Mouse (Mus musculus) heart, adult 9 months (tissue): ENCODE data around the gene Ly6g6d.
A peak's percentile ranks its signal among the peaks of the same experiment; 100 is the strongest.
"Not testable (repeated sequence)": the region's sequence is repeated elsewhere in the genome, so short reads cannot be mapped to it uniquely, and the experiment has no call there.

Experiments
- DNase-seq, 2 experiments: peaks; one replicate each; pipeline ENCODE4 v3.0.0; 2022; ENCODE audit warnings: low spot score in 2 of 2

Ly6g6d gene

DNA sequence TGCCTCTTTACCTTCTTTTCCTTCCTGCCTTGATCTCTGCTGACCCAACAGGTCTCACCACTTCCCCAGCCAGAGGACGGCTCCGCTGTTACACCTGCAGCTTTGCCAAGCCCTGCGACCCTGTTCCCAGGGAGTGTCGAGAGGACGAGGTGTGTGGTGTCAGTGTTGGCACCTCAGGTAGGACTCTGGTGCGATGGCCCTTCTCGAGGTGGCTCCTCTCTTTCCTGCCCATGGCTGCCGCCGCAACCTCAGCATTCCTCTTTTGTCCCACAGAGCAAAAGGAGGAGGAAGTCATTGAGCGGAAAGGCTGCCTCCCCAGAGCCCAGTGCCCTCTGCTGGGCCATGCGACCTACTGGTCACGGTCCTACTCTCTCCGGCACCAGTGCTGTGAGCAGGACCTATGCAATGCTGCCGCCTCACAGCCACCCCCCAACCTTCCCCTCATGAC lies at the start of gene Ly6g6d:
Ly6g6d (minus strand) TSS at position 280 of the 448 bp plus-strand sequence.
- DNase-seq, result peak in 1 of 2 experiments; percentile 61

DNA sequence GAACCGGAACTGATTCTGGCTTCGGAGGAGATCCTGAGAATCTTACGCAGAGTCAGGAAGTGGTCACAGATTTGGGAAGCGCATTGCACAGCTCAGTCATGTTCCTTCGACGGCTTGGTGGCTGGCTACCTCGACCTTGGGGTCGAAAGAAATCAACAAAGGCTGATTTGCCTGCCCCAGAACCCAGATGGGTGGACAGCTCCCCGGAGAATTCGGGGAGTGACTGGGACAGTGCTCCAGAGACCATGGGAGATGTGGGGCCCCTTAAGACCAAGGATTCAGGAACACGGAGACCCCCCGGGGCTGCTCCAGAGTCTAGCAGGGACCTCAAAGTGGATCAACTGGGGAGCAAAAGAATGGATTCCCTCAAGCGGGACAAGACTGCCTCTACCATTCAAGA lies 49.2 kb upstream of the Ly6g6d start:
- no peak for DNase-seq

DNA sequence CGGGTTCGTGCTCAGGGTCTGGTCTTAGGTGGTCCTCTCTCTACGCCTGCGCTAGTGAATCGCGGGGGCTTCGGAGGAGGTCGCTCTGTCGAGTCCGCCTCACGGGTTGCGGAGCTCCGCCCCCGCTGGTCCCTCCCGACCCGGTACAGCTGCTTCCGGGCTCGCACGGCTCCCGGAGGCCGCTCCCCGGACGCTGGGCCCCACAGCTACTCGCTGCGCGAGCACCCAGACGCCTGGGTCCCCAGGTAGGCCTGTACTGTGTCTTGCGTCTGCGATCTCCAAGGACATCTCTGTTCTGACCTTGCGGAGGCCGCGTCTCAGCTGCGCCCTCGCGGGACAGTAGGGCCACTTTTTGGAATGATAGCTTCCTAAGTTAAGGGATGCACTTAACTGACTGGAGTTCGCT lies 48.3 kb upstream of the Ly6g6d start, which contains the start of gene D17H6S53E:
D17H6S53E (plus strand) TSS at position 168 of the 406 bp plus-strand sequence.
- DNase-seq, result peak; percentile 81 to 82

DNA sequence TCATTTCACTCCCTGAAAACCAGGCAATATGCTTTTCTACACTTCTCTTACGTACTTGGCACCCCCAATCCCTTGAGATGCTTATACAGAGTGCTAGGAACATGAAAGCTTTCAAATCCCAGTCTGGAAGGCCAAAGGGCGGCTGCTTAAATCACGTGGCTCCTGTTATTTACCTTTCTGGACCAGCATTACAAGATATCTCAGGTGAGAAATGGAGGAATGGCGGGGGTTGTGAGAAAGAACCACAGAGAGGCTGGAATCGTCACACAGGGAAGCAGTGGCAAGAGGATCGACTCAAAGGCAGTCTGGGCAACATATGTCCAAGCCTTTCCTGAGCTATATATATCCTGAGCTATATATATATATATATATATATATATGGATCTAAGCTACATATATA lies 47.7 kb upstream of the Ly6g6d start:
- DNase-seq, result no peak

DNA sequence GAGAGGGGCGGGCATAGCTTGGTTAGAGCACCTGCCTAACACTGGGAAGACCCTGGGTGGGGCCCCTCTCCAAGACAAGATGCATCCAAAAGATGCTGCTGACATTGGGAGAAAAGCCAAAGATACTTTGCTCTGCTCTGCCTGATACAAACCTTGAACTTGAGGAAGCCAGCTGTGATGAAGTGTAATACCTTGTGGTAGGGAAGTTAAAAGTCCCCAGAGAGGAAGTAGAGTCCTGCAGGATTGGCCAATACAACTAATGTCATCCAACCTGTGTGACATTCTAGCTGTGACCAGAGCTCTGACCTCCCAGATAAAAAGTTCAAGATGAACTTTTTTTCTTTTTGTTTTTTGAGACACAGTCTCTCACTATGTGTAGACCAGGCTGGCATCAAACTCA lies 47.2 kb upstream of the Ly6g6d start:
- DNase-seq, result no peak

DNA sequence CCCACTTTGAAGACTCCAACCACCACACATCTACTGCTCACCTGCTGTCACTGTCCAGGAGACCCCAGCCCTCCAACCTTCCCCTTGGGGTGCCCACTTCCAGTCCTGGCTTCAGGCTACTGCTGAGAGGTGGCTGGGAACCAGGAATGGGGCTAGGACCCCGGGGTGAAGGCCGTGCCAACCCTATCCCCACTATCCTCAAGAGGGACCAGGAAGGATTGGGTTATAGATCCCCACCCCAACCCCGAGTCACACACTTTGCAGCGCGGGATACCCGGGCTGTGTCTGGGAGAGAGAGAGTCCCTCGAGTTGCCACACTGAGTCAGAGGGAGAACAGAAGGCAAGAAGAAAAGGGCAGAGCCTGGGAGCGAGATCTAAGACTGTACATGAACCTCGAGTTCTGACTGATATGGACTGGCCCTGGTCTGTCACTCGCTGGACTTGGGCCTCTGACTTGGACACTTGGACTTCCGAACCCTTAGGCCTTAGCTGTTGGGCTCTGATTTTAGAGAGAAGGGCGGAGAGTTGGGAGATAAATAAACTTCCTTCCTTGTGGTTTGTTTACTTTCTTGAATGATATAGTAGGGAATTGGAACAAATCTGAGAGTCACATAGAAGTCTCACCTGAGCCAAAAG lies 46.5 kb upstream of the Ly6g6d start:
- not testable (repeated sequence) for DNase-seq

DNA sequence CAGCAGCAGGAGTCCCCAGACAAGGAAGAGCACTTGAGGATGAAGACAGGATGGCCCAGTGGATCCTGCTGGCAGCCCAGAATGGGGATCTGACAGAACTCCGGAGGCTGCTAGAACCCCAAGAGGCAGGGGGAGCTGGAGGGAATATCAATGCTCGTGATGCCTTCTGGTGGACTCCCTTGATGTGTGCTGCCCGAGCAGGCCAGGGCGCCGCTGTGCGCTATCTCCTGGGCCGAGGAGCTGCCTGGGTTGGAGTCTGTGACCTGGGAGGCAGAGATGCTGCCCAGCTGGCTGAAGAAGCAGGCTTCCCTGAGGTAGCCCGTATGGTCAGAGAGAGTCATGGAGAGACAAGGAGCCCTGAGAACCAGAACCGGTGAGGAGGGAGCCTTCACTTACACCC lies 45.4 kb upstream of the Ly6g6d start:
- not testable (repeated sequence) for DNase-seq

DNA sequence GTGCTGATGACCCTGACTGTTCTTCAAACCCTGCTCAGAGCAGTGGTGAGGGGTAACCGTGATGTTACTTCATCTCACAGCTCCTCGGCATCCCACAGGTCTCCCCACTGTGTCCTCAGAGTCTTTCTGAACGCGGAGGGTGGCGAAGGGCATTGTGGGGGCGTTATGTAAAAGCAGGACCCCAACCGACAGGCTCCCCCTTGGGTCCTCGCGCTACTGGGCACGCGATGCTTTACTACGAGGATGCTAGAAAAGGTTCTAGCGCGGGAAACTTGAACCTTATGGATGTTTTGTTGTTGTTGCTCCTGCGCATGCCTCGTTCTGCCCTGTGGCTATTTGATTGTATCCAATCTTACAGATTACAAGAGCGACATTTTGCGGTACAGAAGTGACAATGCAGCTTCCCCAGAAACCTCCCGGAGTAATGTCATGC lies 44.0 kb upstream of the Ly6g6d start, which contains the start of gene Csnk2b:
Csnk2b (minus strand) TSS at position 183 of the 433 bp plus-strand sequence.
- peak; percentile 31 to 39 for DNase-seq

DNA sequence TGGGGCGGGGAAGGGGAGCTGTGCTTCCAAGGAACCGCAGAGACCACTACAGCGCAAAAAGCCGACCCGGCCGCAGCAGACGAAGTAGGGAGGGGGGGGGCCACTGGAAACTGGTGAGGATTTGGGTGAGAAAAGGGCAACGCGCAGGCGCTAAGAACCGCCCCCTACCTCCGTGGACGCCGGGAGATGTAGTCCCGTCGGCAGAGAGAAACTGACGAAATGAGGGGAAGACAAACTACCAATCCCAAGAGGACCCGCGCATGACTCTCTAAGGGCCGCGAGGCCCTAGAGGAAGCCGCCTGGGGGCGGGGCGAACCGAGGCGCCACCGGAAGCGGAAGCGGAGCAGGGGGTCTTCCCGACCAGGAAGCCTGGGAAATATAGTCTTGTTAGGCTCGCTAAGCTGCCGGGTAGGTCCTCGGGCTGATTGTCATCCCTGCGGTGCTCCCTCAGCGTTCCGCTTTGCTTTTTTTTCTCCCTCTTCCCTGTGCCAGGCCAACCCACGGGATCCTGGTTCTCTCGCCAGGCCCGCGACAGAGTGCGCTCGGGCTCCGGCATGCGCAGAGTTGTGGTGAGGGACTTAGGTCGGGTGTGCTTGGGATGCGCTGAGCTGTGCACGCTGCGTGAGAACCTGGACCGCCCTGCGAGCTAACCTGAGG lies 43.4 kb upstream of the Ly6g6d start, which contains the start of gene Gpank1:
Gpank1 (plus strand) TSS at position 313 of the 657 bp plus-strand sequence.
- DNase-seq, result peak; percentile 99

DNA sequence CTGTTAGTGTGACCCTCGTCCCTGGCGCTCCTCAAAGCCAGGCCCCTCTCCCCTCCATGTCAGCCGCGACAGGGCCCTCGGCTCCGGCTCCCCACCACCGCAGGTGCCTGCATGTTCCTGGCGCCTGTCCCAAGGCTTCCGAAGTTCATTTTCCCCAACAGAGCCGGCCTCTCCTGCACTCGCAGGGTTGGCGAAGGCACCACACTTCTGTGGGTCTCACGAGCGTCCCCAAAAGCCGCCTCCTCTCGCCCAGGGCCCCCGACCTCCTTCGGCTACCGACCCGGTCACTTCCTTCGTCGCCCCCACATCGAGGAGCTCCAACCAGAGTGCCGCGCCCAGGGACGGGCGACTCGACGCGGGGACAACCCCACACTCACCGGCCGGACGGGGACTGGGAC lies 42.9 kb upstream of the Ly6g6d start:
- no peak for DNase-seq

DNA sequence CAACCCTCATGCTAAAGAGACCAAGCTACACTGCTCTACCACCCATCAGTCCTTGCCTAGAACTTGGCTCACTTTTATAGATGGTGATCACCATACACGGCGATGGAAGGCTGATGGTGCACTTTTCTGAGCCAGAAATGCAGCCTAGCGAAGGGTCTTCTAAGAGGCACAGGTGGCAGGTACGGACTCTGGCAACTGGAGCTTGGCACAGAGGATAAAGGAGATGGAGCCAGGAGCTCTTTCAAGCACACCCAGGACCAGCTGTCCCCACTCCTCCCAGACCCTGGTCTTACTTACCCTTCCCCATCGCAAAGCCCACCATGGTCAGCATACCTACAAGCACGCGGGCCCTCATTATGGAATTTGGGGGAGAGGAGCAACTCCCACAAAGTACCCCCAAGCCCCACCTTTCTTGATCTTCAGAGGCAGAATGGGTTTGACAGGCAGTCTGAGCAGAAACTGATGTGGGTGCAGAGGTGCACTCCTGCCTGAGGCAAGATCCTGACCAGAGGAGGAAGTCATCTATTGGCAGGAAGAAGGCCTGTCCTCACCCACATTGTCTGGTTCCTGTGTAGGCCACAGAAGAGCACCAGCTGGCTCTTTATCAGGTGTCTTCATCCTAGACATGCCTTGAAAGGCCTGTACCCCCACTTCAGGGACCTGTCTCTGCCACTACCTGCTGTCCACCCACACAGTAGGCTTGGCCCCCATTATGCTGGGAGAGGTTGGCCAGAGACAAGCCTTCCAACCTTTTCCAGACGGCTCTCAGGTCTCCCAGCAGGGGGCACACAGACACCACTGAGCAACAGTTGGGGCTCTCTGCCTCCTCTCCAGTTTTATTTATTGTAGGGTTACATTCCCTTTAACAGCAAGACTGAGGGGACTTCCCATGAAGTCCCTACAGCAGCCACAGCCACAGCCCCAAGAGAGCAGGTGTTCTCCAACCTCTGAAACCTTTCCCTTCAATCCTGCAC lies 37.5 kb upstream of the Ly6g6d start, which contains the start of gene Ly6g5b:
Ly6g5b (minus strand) TSS at position 383 of the 974 bp plus-strand sequence.
- no peak for DNase-seq

DNA sequence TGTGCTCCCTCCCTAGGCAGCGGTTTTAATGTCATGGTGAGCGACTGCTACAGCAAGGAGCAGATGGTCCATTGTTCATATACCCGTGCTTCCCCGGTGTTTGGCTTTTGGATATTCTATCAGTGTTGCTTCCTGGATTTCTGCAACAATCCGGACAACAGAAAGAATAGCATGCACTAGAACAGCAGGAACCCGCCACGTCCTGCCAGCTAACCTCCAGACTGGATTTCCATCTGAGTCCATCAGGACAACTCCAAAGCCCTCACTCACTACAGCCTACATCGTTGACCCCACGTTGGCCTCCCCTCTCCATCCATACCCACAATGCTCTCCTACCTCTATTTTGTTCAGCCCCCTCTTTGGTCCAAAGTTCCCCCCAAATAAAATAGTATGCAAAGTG lies 33.9 kb upstream of the Ly6g6d start:
- DNase-seq, result no peak

DNA sequence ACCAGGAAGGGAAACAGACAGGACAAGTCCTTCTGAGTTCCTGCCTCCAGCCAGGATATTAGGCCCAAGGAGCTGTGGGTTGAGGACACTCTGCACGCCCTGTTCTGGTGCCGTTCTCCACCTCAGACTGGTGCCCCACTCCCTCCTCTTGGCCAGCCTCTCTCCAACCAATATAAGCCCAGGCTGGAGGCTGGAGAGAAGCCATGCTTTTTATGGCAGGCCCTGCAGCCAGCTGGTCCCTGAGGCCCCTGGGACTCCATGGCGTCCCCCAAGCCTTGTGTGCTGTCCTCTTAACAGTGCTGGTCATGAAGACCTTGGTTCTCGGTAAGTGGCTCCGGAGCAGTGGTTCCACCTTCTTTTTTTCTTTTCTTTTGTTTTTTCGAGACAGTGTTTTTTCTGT lies 30.2 kb upstream of the Ly6g6d start, which contains the start of gene Ly6g5c:
Ly6g5c (plus strand) TSS at position 183 of the 400 bp plus-strand sequence.
- DNase-seq, result no peak

DNA sequence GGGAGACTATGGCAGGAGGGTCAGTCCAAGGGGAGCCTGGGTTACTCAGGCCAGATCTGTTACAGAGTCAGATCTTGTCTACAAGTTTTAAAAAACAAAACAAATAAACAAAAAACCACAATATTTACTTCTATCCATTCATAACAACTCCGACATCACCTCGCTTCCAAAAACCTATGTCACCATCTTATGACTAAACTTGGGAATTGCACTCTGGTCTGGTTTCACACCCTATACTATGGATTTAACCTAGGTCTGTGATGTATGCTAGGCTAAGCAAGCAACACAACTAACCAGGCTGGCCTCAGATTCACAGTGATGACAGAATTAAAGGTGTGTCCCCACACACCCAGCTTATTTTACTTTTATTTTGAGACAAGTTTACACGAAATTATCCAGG lies 28.7 kb upstream of the Ly6g6d start:
- DNase-seq, result no peak

DNA sequence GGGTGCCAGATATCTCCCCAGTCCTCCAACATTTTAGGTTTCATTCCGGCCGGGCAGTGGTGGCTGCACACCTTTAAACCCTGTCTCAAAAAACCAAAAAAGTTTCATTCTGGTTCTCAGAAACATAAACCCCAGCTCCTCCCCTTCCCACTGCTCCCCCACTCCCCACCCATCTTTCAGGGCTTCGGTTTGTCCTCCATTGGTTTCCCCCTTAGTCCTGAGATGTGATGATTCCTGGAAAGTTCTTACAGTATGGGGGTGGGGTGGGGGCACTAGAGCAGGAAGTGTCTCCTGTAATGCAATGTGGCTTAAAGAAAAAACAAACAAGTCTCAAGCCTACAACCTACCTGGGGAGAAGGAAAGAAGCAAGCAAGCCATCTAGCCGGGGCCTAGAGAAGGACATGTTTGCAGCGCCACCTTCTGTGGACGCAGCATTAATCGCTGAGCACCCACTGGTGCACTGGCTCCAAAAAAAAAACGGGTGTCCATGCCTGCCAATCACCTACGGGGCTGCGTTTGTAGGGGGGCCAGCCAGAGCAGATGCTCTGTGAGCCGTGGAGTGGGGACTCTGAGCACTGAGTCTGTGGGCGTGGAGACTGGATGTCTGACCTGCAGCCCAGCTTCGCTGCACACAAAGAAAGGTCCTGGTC lies 28.0 kb upstream of the Ly6g6d start:
- no peak for DNase-seq

DNA sequence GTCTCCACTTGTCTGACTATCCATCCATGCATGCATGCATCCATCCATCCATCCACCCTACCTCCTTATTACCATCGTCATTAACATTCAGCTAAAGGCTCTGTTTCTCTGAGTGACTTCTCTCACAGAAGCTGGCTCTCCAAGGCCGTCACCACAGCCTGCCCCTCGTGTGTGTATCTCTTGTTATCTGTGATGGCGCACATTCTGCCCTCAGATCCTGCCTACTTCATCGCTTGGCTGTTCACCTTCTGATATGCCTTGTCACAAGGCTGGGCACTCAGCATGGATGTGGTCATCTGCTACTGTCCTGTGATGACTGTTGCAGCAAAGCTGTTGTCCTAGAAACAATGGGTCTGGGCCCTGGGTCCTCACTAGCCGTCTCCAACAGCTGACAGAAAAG lies 26.9 kb upstream of the Ly6g6d start:
- DNase-seq, result no peak

DNA sequence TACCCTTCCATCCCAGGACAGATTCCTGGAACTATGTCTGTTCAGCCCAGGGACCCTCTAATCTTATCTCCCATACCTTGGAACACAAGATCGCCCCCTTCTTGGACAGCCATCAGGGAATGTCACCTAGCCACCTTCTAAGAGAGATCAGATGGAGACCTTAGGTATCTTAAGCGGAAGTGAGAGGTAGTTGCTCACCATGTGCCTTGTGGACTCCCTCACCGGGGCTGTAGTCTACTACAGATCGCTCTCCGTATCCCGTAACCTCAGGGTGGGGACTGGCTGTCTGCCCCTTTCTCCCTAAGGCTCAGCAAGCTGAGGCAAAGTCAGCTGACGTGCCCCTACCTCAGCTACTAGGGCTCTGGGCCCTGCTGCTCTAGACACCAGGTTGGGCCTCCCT lies 26.2 kb upstream of the Ly6g6d start:
- no peak for DNase-seq

DNA sequence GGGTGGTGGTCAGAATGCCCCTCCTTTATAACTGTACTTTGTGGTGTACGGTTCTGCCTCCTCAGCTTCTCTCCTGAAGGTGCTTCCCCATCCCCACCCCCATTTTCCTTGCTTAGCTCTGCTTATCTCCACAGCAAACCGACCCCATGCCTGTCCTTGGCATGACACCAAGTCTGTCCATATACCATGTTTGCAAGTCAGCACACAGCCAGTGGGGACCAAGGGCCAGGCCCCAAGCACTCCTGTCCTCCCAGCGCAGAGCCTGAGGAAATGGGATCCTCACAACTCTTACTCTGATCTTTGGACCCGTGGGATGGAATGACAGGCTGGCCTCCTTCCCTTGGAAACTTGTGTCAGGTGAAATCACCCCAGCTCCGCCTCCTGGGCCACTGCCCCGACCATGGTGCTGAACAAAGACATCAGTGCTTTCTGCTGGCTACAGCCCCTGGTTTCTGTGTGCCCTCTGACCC lies 25.4 kb upstream of the Ly6g6d start:
- DNase-seq, result no peak

DNA sequence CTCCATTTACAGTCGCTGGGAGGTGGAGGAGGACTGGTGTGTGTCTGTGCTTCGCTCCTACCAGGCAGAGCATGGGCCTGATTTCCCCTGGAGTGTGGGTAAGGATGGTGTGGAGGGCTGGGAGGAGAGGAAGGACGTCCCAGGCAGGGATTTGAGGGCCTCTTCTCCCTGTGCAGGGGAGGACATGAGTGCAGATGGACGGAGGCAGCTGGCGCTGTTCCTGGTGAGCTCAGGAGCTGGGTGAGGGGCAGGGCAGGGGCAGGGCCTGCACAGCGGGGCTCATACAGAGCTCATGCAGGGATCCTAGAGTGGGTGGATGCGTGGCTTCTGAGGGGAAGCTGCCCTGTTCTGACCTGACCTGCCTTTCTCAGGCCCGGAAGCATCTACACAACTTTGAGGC lies 24.4 kb upstream of the Ly6g6d start:
- DNase-seq, result no peak

DNA sequence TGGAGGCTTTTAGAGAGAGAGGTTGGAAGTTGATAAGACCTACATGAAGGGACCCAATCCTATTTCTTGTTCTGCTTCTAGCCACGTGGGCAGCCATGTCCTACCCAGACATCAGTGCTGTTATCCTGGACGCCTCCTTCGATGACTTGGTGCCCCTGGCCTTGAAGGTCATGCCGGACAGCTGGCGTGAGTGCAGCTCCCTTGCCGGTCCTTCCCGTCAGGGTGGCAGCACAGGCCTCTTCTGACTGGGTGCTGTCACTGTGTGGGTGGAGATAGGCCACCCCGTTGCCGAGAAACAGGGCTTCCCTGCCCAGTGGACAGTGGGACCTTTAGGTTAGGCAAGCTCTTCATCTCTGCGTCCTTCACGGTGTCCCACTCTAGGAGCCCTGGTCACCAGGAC lies 23.3 kb upstream of the Ly6g6d start:
- no peak for DNase-seq

DNA sequence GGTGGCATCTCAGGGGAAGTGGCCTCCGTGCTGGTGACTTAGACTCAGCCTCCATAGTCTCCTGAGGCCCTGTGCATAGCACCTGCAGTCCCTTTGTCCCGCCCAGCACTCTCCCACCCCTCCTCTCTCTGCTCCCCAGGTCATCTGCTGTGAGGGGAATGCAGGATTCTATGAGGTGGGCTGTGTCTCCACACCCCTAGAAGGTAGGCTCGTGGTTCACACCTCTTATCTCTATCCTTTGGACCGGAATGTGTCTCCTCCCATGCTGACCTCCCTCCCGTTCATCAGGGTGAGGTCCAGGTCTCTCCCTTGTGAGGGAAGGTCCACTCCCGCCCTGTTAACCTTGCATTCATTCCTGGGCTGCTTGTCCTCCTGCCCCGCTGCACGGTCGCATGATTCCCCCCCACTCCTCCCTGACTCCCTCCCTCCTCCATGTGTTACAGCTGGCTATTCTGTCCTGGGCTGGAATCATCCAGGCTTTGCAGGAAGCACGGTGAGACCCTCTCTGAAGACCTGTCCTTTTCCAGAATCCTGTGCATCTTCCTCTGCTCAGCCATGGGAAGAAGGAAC lies 22.4 kb upstream of the Ly6g6d start:
- no peak for DNase-seq
